Mouse (Mus musculus) megakaryocyte, embryonic 14.5 days (primary cell): ENCODE measurements around the gene Cdc25a.

Experiments used
- FLI1 ChIP-seq: IDR thresholded peaks from 2 replicates; pipeline ENCODE4 v1.6.1; 2012; ENCODE audit warnings: low read length, inconsistent platforms, mixed read lengths
- GATA1 ChIP-seq: IDR thresholded peaks from 3 replicates; pipeline ENCODE4 v1.6.1; 2012; ENCODE audit warnings: mixed read lengths, low read length, inconsistent platforms, borderline replicate concordance

GRCm38 (mm10) chr9:109866218-109866617 is 9.2 kb upstream of the Cdc25a start:
- TF ChIP-seq GATA1, result no peak
- TF ChIP-seq FLI1, result no peak
